Mouse (Mus musculus) stomach, embryonic 16.5 days (tissue): ENCODE results near the gene Gm17078. TPM values are rescaled to one million over a fixed set of nuclear protein-coding genes. Genes with fewer than 3 reads are reported as not detected.
"Not testable (repeated sequence)": the region's sequence is repeated elsewhere in the genome, so short reads cannot be mapped to it uniquely, and the experiment has no call there.

ENCODE experiments used
- ATAC-seq: fragments of 200-750 bp; cut with Nextera tagmentation; 2 replicates; pipeline ENCODE4 v1.8.0; 2017; ENCODE audit warnings: moderate number of reproducible peaks, moderate TSS enrichment; ENCODE audit not compliant: insufficient read depth, low FRiP score
- H3K27ac ChIP-seq: fragments of 300-500 bp; sonication (generic); 2 replicates; pipeline ENCODE4 v1.5.1; 2014; ENCODE audit warnings: low read length
- H3K27me3 ChIP-seq: fragments of 300-500 bp; sonication (generic); 2 replicates; pipeline ENCODE4 v1.6.1; 2014; ENCODE audit warnings: low read length, control low read depth, mixed read lengths; ENCODE audit not compliant: control insufficient read depth, insufficient read depth
- H3K36me3 ChIP-seq: fragments of 300-500 bp; sonication (generic); 2 replicates; pipeline ENCODE4 v1.6.1; 2014; ENCODE audit warnings: low read length; ENCODE audit not compliant: control insufficient read depth, insufficient read depth
- H3K4me1 ChIP-seq: fragments of 300-500 bp; sonication (generic); 2 replicates; pipeline ENCODE4 v1.6.1; 2014; ENCODE audit warnings: low read length, control low read depth, mixed read lengths; ENCODE audit not compliant: control insufficient read depth, insufficient read depth
- H3K4me2 ChIP-seq: fragments of 300-500 bp; sonication (generic); 2 replicates; pipeline ENCODE4 v1.6.1; 2014; ENCODE audit warnings: low read depth, low read length, mixed read lengths
- H3K4me3 ChIP-seq: fragments of 300-500 bp; sonication (generic); replicated peaks from 2 replicates; pipeline ENCODE4 v1.5.1; 2014; ENCODE audit warnings: mild to moderate bottlenecking, low read length
- H3K9ac ChIP-seq: fragments of 300-500 bp; sonication (generic); 2 replicates; pipeline ENCODE4 v1.6.1; 2014; ENCODE audit warnings: low read length
- H3K9me3 ChIP-seq: fragments of 300-500 bp; sonication (generic); replicated peaks from 2 replicates; pipeline ENCODE4 v1.6.1; 2016; ENCODE audit warnings: low read length, control low read depth; ENCODE audit not compliant: control insufficient read depth
- WGBS: fragments of 180-500 bp; shearing (Covaris S2); extraction: QIAGEN DNeasy Blood & Tissue Kit; methylation state at CpG from one replicate; pipeline ENCODE4 v1.1.7; 2014; 5-methylcytosine and 5-hydroxymethylcytosine counted together
- polyA plus RNA-seq: library from polyadenylated mRNA; unstranded; fragments of >200 nt; fragmentation: Nextera tagmentation; extraction: Ambion mirVana; gene quantifications from 2 replicates; pipeline ENCODE4 v1.2.1, GENCODE M21; 2015

Gm17078 gene
- polyA plus RNA-seq = not detected in 2 replicates

DNA sequence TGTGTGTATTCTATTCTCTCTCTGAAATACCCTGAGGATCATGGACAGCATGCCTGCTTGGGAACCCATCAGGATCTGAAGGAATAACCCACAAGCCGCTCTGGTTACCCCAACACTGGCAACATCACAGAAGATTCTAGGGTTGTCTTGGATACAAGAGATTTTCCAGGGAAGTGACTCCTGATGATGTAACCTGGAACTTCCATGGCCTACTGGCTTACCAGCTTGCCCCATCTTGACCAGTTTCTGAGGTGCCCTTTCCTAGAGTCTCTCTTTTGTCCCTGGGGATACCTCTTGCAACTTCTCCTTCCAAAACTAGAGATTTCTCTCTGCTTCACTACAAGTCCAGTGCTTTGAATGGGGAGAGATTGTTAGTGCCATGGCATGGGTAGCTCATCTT lies at the start of gene Gm17078:
Gm17078 (minus strand) TSS at position 101 of the 400 bp plus-strand sequence.
- H3K27me3 ChIP-seq = no peaks in the 10 kb centered on the region
- no peaks in the 10 kb centered on the region for H3K4me1 ChIP-seq
- 88% methylated on average over 1 of the region's 1 CpGs for WGBS
- no peak for ATAC-seq
- H3K36me3 ChIP-seq = no peaks in the 10 kb centered on the region
- no peak within 1 kb of the TSS for H3K27ac ChIP-seq
- H3K9ac ChIP-seq = no peak within 1 kb of the TSS
- H3K9me3 ChIP-seq = no peaks in the 10 kb centered on the region
- no peak within 1 kb of the TSS for H3K4me2 ChIP-seq
- no peak within 1 kb of the TSS for H3K4me3 ChIP-seq

DNA sequence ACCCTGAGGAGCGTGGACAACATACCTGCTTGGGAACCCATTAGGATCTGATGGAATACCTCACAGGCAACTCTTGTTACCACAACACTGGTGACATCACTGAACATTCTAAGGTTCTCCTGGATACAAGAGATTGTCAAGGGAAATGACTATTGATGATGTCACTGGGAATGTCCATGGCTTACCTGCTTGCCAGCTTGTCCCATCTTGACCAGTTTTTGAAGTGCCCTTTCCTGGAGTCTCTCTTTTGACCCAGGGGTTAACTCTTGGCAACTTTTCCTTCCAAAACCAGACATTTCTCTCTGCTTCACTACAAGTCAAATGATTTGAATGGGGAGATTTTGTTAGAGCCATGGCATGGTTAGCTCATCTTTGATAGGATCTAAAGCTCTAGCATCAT lies 24.5 kb upstream of the Gm17078 start, which contains the start of gene Gm4181:
Gm4181 (minus strand) TSS at position 101 of the 400 bp plus-strand sequence.
- not testable (repeated sequence) for H3K4me3 ChIP-seq

DNA sequence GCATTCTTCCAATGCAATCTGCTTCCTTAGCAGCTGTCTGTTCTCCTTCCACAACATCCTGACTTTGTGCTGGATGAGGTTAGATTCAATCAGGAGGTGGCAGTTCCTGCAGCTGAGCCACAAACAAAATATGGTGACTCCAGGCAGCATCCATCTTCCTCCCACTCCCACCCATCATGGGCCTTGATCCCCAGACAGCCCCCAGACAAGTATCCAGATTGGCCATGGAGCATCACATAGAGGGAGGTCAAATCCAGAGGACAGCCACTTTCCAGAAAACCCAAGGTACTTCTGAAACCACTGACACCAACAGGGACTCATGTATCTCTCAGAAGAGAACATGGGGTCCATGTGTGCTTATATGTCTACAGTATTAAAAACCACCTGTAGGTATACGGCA lies 21.3 kb upstream of the Gm17078 start:
- H3K36me3 ChIP-seq, H3K9me3 ChIP-seq, H3K4me1 ChIP-seq, H3K27me3 ChIP-seq, H3K9ac ChIP-seq, H3K4me3 ChIP-seq, ATAC-seq, H3K27ac ChIP-seq, H3K4me2 ChIP-seq: not testable (repeated sequence)
- WGBS = 86% methylated on average over 1 of the region's 1 CpGs

More for the DNA sequence above, 24.5 kb upstream of the Gm17078 start, which contains the start of gene Gm4181:
- H3K4me2 ChIP-seq, H3K4me1 ChIP-seq, H3K36me3 ChIP-seq, H3K27ac ChIP-seq, H3K27me3 ChIP-seq, ATAC-seq, H3K9ac ChIP-seq, H3K9me3 ChIP-seq: not testable (repeated sequence)
- WGBS = 85% methylated on average over 1 of the region's 1 CpGs

DNA sequence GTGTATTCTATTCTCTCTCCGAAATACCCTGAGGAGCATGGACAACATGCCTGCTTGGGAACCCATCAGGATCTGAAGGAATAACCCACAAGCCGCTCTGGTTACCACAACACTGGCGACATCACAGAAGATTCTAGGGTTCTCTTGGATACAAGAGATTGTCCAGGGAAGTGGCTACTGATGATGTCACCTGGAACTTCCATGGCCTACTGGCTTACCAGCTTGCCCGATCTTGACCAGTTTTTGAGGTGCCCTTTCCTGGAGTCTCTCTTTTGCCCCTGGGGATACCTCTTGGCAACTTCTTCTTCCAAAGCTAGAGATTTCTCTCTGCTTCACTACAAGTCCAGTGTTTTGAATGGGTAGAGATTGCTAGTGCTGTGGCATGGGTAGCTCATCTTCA lies 19.1 kb downstream of the Gm17078 start, which contains the start of gene Gm17174:
Gm17174 (minus strand) TSS at position 101 of the 400 bp plus-strand sequence.
- not testable (repeated sequence) for H3K4me2 ChIP-seq, H3K9ac ChIP-seq, H3K27me3 ChIP-seq, H3K4me3 ChIP-seq, H3K27ac ChIP-seq, H3K36me3 ChIP-seq, H3K9me3 ChIP-seq, H3K4me1 ChIP-seq, ATAC-seq
- 92% methylated on average over 4 of the region's 4 CpGs for WGBS

- not testable (repeated sequence) for H3K27ac ChIP-seq, H3K4me2 ChIP-seq, H3K4me1 ChIP-seq, H3K9ac ChIP-seq, H3K4me3 ChIP-seq, H3K27me3 ChIP-seq, H3K9me3 ChIP-seq, ATAC-seq, H3K36me3 ChIP-seq
- WGBS = 85% methylated on average over 2 of the region's 2 CpGs
Observed at GRCm38 (mm10) chr14:51573963-51574362, 37.1 kb downstream of the Gm17078 start, which contains the start of gene Gm17175. Gm17175 (minus strand) TSS chr14:51574063.

Other genes starting within 250 kb of the Gm17078 start
- gene Gm7247, start 249.6 kb downstream of the Gm17078 start, polyA plus RNA-seq = not detected in 2 replicates
- gene Vmn2r88, start 200.5 kb downstream of the Gm17078 start, polyA plus RNA-seq = not detected in 2 replicates
- not detected in 2 replicates for gene Vmn2r89, start 159.5 kb downstream of the Gm17078 start, polyA plus RNA-seq
- gene Gm5622, start 58.5 kb downstream of the Gm17078 start, polyA plus RNA-seq = not detected in 2 replicates
- not detected in 2 replicates for gene Gm17175, start 37.2 kb downstream of the Gm17078 start, polyA plus RNA-seq
- not detected in 2 replicates for gene Gm17174, start 19.2 kb downstream of the Gm17078 start, polyA plus RNA-seq
- gene Gm4181, start 24.4 kb upstream of the Gm17078 start, polyA plus RNA-seq = not detected in 2 replicates
- not detected in 2 replicates for gene Gm17079, start 84.2 kb upstream of the Gm17078 start, polyA plus RNA-seq
- not detected in 2 replicates for gene Gm5800, start 105.9 kb upstream of the Gm17078 start, polyA plus RNA-seq
- 0.66 TPM in 1 of 2 replicates, not detected in the other for gene Ang4, start 162.3 kb upstream of the Gm17078 start, polyA plus RNA-seq
- not detected in 2 replicates for gene AY358078, start 188.7 kb upstream of the Gm17078 start, polyA plus RNA-seq
- 0.19 and 0.79 TPM in 2 replicates for gene Ear6, start 242.4 kb upstream of the Gm17078 start, polyA plus RNA-seq